Mouse (Mus musculus): Measurements from ENCODE around the gene Sbf1. TPM values are rescaled to one million over a fixed set of nuclear protein-coding genes. Genes with fewer than 3 reads are reported as not detected.
A peak's percentile ranks its signal among the peaks of the same experiment; 100 is the strongest.

Gene Sbf1
- polyA plus RNA-seq, 1 experiment, result 222 TPM

GRCm38 (mm10) chr15:89284094-89284493 lies 31.0 kb downstream of the Sbf1 start:
- no peak for TF ChIP-seq CEBPB (IDR thresholded peaks at IDR 0.05; ENCODE audit: insufficient read depth, poor library complexity, severe bottlenecking)
- TF ChIP-seq POLR2AphosphoS2 (IDR thresholded peaks at IDR 0.05; ENCODE audit: insufficient read length, low read depth), result peak; percentile 94
- no peak for TF ChIP-seq MAX (IDR thresholded peaks at IDR 0.05; ENCODE audit: low read depth)
- Histone ChIP-seq H3K4me3 (no peak overlapping the region), H3K27me3 (ENCODE audit: control insufficient read depth, insufficient read depth, insufficient read length) (no peaks in the 10 kb centered on the region), H3ac (ENCODE audit: control insufficient read depth, insufficient read length) (no peak overlapping the region), H3K36me3 (ENCODE audit: control insufficient read depth, insufficient read depth) (peaks cover 51% of the 10 kb centered on the region), H3K4me2 (ENCODE audit: low read depth) (no peak overlapping the region), H3K79me2 (ENCODE audit: control insufficient read depth, insufficient read depth) (no peaks in the 10 kb centered on the region)

GRCm38 (mm10) chr15:89282546-89282945 lies 32.6 kb downstream of the Sbf1 start:
- Histone ChIP-seq H3K4me3 (no peak overlapping the region), H3K79me2 (ENCODE audit: control insufficient read depth, insufficient read depth) (no peaks in the 10 kb centered on the region), H3ac (ENCODE audit: control insufficient read depth, insufficient read length) (no peak overlapping the region), H3K27me3 (ENCODE audit: control insufficient read depth, insufficient read depth, insufficient read length) (no peaks in the 10 kb centered on the region), H3K4me2 (ENCODE audit: low read depth) (no peak overlapping the region), H3K36me3 (ENCODE audit: control insufficient read depth, insufficient read depth) (peaks cover 44% of the 10 kb centered on the region)
- peak; percentile 39 for TF ChIP-seq POLR2A (IDR thresholded peaks at IDR 0.05; ENCODE audit: insufficient read length, low read depth)
- TF ChIP-seq POLR2AphosphoS2 (IDR thresholded peaks at IDR 0.05; ENCODE audit: insufficient read length, low read depth), result no peak
- TF ChIP-seq USF1 (IDR thresholded peaks at IDR 0.05; ENCODE audit: low read depth), result no peak
- TF ChIP-seq MAX (IDR thresholded peaks at IDR 0.05; ENCODE audit: low read depth), result no peak

- no peak overlapping the region for H3K4me2 ChIP-seq (ENCODE audit: low read depth)
- H3K27me3 ChIP-seq (ENCODE audit: control insufficient read depth, insufficient read depth, insufficient read length), result no peaks in the 10 kb centered on the region
- H3K36me3 ChIP-seq (ENCODE audit: control insufficient read depth, insufficient read depth), result peaks cover 25% of the 10 kb centered on the region
- no peaks in the 10 kb centered on the region for H3K79me2 ChIP-seq (ENCODE audit: control insufficient read depth, insufficient read depth)
- TF ChIP-seq REST (IDR thresholded peaks at IDR 0.05; ENCODE audit: insufficient read depth, insufficient read length) (no peak), MAX (IDR thresholded peaks at IDR 0.05; ENCODE audit: low read depth) (no peak), SRF (IDR thresholded peaks at IDR 0.05; ENCODE audit: control insufficient read depth, insufficient read length, low read depth) (no peak), MYOD1 (IDR thresholded peaks at IDR 0.05; ENCODE audit: control insufficient read depth in 1 of 3, insufficient read length in 2 of 3, low read depth in 2 of 3) (no peak)
- H3K4me3 ChIP-seq, result no peak overlapping the region
- H3ac ChIP-seq (ENCODE audit: control insufficient read depth, insufficient read length), result no peak overlapping the region
Measured at GRCm38 (mm10) chr15:89277366-89277765, 37.7 kb downstream of the Sbf1 start.

GRCm38 (mm10) chr15:89275497-89275896 lies 39.6 kb downstream of the Sbf1 start:
- H3ac ChIP-seq (ENCODE audit: control insufficient read depth, insufficient read length), result no peak overlapping the region
- H3K36me3 ChIP-seq (ENCODE audit: control insufficient read depth, insufficient read depth), result peaks cover 18% of the 10 kb centered on the region
- H3K27me3 ChIP-seq (ENCODE audit: control insufficient read depth, insufficient read depth, insufficient read length), result no peaks in the 10 kb centered on the region
- H3K4me3 ChIP-seq, result no peak overlapping the region
- no peaks in the 10 kb centered on the region for H3K79me2 ChIP-seq (ENCODE audit: control insufficient read depth, insufficient read depth)
- H3K4me2 ChIP-seq (ENCODE audit: low read depth), result no peak overlapping the region
- TF ChIP-seq MYOG (IDR thresholded peaks at IDR 0.05; ENCODE audit: control insufficient read depth in 1 of 3, insufficient read depth in 1 of 3, insufficient read length in 2 of 3, low read depth in 2 of 3), result no peak
- TF ChIP-seq TCF12 (IDR thresholded peaks at IDR 0.05; ENCODE audit: insufficient read depth, poor library complexity, severe bottlenecking), result no peak
- no peak for TF ChIP-seq CEBPB (IDR thresholded peaks at IDR 0.05; ENCODE audit: insufficient read depth, poor library complexity, severe bottlenecking)
- no peak for TF ChIP-seq SRF (IDR thresholded peaks at IDR 0.05; ENCODE audit: control insufficient read depth, insufficient read length, low read depth)
- TF ChIP-seq USF1 (IDR thresholded peaks at IDR 0.05; ENCODE audit: low read depth), result no peak
- TF ChIP-seq TCF3 (IDR thresholded peaks at IDR 0.05; ENCODE audit: insufficient read length, low read depth), result no peak
- no peak for TF ChIP-seq POLR2AphosphoS2 (IDR thresholded peaks at IDR 0.05; ENCODE audit: insufficient read length, low read depth)
- TF ChIP-seq MYOD1 (IDR thresholded peaks at IDR 0.05; ENCODE audit: control insufficient read depth in 1 of 3, insufficient read length in 2 of 3, low read depth in 2 of 3), result no peak
- no peak for TF ChIP-seq E2F4 (IDR thresholded peaks at IDR 0.05; ENCODE audit: insufficient read depth)
- TF ChIP-seq REST (IDR thresholded peaks at IDR 0.05; ENCODE audit: insufficient read depth, insufficient read length), result no peak
- no peak for TF ChIP-seq POLR2A (IDR thresholded peaks at IDR 0.05; ENCODE audit: insufficient read length, low read depth)
- no peak for TF ChIP-seq MAX (IDR thresholded peaks at IDR 0.05; ENCODE audit: low read depth)

- Histone ChIP-seq H3K36me3 (ENCODE audit: control insufficient read depth, insufficient read depth) (no peaks in the 10 kb centered on the region), H3K79me2 (ENCODE audit: control insufficient read depth, insufficient read depth) (no peaks in the 10 kb centered on the region), H3K4me2 (ENCODE audit: low read depth) (no peak overlapping the region), H3K27me3 (ENCODE audit: control insufficient read depth, insufficient read depth, insufficient read length) (no peaks in the 10 kb centered on the region), H3K4me3 (no peak overlapping the region), H3ac (ENCODE audit: control insufficient read depth, insufficient read length) (no peak overlapping the region)
- TF ChIP-seq CEBPB (IDR thresholded peaks at IDR 0.05; ENCODE audit: insufficient read depth, poor library complexity, severe bottlenecking), result no peak
- no peak for TF ChIP-seq MYOD1 (IDR thresholded peaks at IDR 0.05; ENCODE audit: control insufficient read depth in 1 of 3, insufficient read length in 2 of 3, low read depth in 2 of 3)
- no peak for TF ChIP-seq REST (IDR thresholded peaks at IDR 0.05; ENCODE audit: insufficient read depth, insufficient read length)
- no peak for TF ChIP-seq MYOG (IDR thresholded peaks at IDR 0.05; ENCODE audit: control insufficient read depth in 1 of 3, insufficient read depth in 1 of 3, insufficient read length in 2 of 3, low read depth in 2 of 3)
- no peak for TF ChIP-seq SRF (IDR thresholded peaks at IDR 0.05; ENCODE audit: control insufficient read depth, insufficient read length, low read depth)
- TF ChIP-seq POLR2A (IDR thresholded peaks at IDR 0.05; ENCODE audit: insufficient read length, low read depth), result no peak
- TF ChIP-seq USF1 (IDR thresholded peaks at IDR 0.05; ENCODE audit: low read depth), result no peak
- TF ChIP-seq E2F4 (IDR thresholded peaks at IDR 0.05; ENCODE audit: insufficient read depth), result no peak
Measured at GRCm38 (mm10) chr15:89264485-89264884, 50.6 kb downstream of the Sbf1 start.
